Mouse (Mus musculus) Patski (cell line): ENCODE measurements around the gene Zmat5. TPM values are rescaled to one million over a fixed set of nuclear protein-coding genes. Genes with fewer than 3 reads are reported as not detected.
A peak's percentile ranks its signal among the peaks of the same experiment; 100 is the strongest.

Source experiments
- ATAC-seq: fragments of 100-300 bp; one replicate; pipeline ENCODE4 v1.8.0; 2021
- CTCF ChIA-PET: fragments of 350-600 bp; sonication (Branson Sonifier 250); formaldehyde crosslinking; loops from one replicate; lab custom pipeline; 2022; ENCODE audit warnings: inconsistent platforms; lab: Charles Lee
- POLR2A ChIA-PET: fragments of 350-600 bp; sonication (Branson Sonifier 250); formaldehyde crosslinking; loops from one replicate; lab custom pipeline; 2022; ENCODE audit warnings: antibody characterized with exemption, inconsistent platforms; lab: Charles Lee
- DNase-seq: peaks from one replicate; pipeline ENCODE4 v3.0.0-alpha.2; 2011; ENCODE audit warnings: low read depth, low spot score
- H3K27me3 ChIP-seq: fragments of 371-371 bp; one replicate; pipeline ENCODE4 v1.5.1; 2021
- CTCF ChIP-seq: fragments of 100-300 bp; IDR thresholded peaks from one replicate; pipeline ENCODE4 v1.5.1; 2021
- in situ Hi-C: fragments of 300-500 bp; cut with MboI; formaldehyde crosslinking; loops from 3 replicates; pipeline ENCODE4 v1.11.1; 2018; ENCODE audit warnings: low pct_unique_long_range_greater_than_20kb, mixed read lengths
- polyA plus RNA-seq: library from polyadenylated mRNA; unstranded; gene quantifications from one replicate; pipeline ENCODE4 v1.2.3, GENCODE M21; 2021

Zmat5 gene
- polyA plus RNA-seq, 1 experiment from 2014 or later: 38.7 TPM

DNA sequence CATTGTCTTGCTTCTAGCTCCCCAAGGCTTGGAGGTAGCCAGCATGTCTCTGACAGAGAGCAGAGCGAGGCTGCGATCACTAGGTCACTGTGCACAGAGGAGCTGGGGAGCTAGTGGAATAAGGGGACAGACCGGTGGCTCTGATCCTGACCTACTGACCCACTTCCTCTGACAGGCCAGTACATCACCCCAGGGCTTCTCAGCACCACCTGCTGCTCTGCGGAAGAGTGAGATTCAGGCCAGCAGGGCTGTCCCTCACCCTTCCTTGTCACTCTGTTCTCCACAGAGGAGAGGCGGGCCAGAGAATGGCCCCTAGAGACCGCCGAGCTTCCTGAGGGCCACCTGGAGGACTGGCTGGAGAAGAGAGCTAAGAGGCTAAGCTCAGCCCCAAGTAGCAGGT, 27.3 kb downstream of the Zmat5 start:
- CTCF ChIA-PET: no interaction called here
- DNase-seq (no peak), ATAC-seq (no peak)
- H3K27me3 ChIP-seq: no peaks in the 10 kb centered on the region
- in situ Hi-C loops: no loop called here
- POLR2A ChIA-PET: no interaction called here
- TF ChIP-seq CTCF: no peak

DNA sequence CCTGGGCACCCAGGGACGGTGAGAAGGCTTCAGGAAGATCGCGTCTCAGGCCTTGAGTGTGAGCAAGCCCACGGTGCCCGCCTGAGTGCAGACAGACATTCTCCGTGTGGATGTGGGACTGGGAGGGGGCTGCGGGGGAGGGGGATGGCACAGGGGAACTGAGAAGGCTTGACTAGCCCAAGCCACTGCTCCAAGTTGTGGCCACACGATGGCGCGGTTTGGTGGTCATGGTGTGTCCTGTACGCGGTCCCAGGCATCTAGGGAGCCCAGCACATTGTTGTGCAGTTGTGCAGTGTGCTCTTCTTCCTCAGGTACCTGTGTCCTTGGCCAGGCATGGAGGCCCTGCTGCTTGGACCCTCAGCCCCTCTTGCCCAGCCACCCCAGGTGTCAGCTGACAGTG, 29.7 kb downstream of the Zmat5 start:
- DNase-seq: no peak
- in situ Hi-C loops: no loop called here
- H3K27me3 ChIP-seq: no peaks in the 10 kb centered on the region
- ChIA-PET CTCF (no interaction called here), POLR2A (no interaction called here)
- no peak for TF ChIP-seq CTCF
- no peak for ATAC-seq

DNA sequence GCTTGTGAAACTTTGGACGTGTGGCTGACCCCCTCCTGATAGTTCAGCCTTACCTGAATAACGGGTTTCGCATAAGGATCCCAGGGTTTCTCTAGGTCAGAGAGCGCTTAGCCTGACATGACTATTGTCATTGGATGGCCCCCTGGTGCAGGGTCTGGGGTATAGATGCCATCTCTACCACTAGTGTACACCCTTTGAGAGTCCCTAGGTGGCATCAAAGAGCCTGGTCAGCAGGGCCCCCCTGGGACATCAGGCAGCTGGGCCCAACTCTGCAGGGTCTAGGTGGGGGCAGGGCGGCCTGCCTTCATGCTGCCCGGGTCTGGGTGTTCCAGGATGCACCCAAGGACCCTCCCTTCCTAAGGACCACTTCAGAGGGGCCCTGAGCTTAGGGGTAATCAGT, 31.9 kb downstream of the Zmat5 start:
- ATAC-seq: no peak
- CTCF ChIA-PET: no interaction called here
- POLR2A ChIA-PET: no interaction called here
- no peak for TF ChIP-seq CTCF
- DNase-seq: no peak
- in situ Hi-C loops: no loop called here
- no peaks in the 10 kb centered on the region for H3K27me3 ChIP-seq

DNA sequence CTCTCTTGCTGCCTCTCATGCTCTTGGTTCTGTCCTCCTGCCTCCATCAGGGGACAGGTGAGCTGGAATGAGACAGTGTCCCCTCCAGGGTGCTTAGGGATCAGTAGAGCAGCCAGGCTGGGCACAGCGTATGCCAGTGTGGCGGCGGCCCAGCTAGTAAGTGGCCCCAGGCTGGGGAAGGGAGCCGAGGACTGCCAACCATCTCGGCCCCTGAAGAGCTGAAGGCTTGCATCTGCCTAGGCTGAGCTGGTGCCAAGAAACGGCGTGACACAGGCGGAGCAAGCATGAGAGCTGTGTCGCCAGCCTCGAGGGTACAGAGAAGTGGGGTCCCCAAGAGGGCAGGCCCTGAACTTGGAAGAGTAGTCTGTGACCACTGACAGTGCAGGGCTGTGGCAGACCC, 33.2 kb downstream of the Zmat5 start:
- ATAC-seq (no peak), DNase-seq (no peak)
- peaks cover 6% of the 10 kb centered on the region for H3K27me3 ChIP-seq
- CTCF ChIA-PET: interaction anchor here (1.3 kb wide), 1 partner anchor 57 kb away, joined by 3 read pairs; no protein-coding TSS in a partner anchor
- no peak for TF ChIP-seq CTCF
- POLR2A ChIA-PET: no interaction called here
- in situ Hi-C loops: no loop called here

DNA sequence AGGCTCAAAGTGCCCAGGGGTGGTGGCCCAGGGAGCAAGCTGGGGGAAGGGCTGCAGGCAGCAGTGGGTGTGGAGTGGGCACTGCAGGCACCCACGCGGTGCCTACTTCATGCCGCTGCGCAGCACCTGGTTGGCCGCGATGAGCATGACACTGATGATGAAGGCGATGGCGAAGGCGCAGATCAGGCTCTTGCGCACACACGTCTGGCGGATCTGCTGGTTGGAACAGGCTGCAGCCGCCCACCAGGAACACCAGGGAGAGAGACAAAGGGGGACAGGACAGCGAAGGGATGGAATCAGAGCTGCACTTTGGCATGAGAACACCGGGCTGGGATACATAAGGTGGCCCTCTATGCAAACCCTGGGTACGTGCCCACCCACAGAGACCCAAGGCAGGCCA, 34.2 kb downstream of the Zmat5 start:
- ATAC-seq: no peak
- ChIA-PET CTCF (no interaction called here), POLR2A (no interaction called here)
- peaks cover 16% of the 10 kb centered on the region for H3K27me3 ChIP-seq
- no peak for DNase-seq
- TF ChIP-seq CTCF: no peak
- in situ Hi-C loops: no loop called here

DNA sequence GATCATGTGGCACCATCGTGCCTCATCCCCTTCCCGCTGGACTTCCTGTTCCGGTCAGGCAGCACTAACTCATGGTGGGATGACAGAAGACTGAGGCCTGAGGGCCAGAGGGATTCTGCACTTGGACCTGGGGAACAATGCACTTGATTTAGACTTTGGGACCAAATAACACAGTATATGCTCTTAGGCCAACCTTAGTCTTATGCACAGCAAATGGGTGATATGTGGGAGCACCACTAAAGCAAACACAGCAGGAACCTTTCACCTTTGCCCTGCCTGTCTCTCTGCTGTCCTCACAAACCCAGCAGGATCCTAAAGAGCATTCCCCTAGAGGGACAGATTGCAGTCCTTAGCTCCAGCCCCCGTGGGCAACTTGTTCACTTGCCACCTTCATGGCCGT, 36.3 kb downstream of the Zmat5 start:
- ATAC-seq (no peak), DNase-seq (no peak)
- no peak for TF ChIP-seq CTCF
- ChIA-PET POLR2A (no interaction called here), CTCF (no interaction called here)
- in situ Hi-C loops: no loop called here
- H3K27me3 ChIP-seq: peaks cover 37% of the 10 kb centered on the region

DNA sequence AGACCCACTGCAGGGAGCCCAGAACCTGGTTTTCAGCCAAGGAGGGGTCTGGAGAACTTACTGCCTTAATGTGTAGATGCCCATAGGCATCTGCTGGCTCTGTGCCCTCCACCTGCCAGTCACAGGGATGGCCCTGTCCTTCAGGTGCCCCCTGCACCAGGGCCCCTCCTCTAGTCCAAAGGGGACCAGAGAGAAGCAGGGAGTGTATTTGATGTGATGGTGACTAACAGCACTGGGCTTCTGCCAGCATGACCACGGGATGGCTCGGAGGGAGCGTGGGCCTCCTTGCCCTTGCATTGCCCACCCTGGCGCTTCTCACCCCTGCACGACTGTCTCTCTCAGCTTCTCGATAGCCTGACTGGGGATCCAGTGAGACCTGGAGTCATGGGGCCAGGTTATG, 40.2 kb downstream of the Zmat5 start:
- H3K27me3 ChIP-seq: peaks cover 64% of the 10 kb centered on the region
- ATAC-seq (no peak), DNase-seq (no peak)
- ChIA-PET POLR2A (no interaction called here), CTCF (no interaction called here)
- no peak for TF ChIP-seq CTCF
- in situ Hi-C loops: no loop called here

DNA sequence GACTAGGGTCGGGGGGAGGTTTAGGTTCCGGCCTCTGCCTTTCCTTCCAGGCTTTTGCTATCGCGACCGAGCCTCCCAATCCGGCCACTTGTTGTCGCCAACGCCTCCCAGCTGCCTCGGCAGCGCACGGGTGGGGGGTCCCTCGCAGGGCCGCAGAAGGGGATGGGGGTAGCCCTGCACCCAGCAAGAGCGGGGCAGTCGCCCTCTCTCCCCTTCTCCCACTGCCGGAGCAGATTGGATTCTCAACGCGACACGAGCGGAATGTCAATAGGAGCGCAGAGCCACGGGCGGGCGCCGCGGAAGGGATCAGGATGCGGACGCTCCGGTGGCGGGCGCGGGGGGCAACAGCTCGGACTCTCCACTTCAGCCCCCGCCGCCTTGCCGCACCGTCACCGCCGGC, 41.5 kb downstream of the Zmat5 start:
- ChIA-PET POLR2A (no interaction called here), CTCF (no interaction called here)
- DNase-seq (no peak), ATAC-seq (no peak)
- peaks cover 68% of the 10 kb centered on the region for H3K27me3 ChIP-seq
- in situ Hi-C loops: no loop called here
- TF ChIP-seq CTCF: no peak

DNA sequence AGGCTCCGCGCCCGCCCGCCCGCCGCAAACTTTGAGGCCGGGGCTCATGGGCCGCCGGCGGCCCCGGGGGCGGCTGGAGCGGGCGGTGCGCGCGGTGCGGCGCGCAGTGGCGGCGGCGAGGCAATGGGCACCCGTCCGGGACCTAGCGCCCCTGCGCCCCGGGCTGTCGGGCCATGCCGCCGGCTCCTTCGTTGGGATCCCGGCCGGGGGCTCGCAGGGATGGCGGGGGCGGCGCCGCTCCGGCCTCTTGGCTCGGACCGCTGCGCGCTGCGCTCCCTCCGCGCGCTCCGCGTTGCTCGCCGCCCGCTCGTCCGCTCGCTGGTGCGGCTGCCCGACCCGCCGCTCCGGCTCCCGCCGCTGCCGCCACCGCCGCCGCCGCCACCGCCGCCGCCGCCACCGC, 42.3 kb downstream of the Zmat5 start, which contains the start of gene Cabp7:
Cabp7 (minus strand) TSS at position 46 of the 400 bp plus-strand sequence.
- no peak for DNase-seq
- peaks cover 68% of the 10 kb centered on the region for H3K27me3 ChIP-seq
- ChIA-PET POLR2A (no interaction called here), CTCF (no interaction called here)
- ATAC-seq: peak; percentile 6
- in situ Hi-C loops: no loop called here
- TF ChIP-seq CTCF: no peak

DNA sequence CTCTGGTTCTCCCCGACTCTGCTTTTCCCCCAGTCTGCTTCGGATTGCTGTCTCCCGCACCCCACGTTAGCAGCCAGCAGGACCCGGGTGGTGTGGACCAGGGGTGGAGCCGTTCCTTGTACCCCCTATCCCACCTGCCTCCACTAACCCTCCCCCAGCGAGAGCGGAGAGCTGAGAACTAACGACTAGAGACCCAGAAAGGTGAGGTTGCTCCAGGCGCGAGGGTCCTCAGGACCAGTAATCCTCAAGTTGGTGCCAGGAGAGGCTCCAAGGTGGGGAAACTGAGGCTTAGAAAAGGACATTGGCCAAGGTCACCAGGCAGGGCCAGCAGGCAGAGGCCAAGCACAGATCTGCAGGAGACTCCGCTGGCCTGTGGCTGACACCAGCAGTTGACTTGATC, 42.8 kb downstream of the Zmat5 start:
- no peak for TF ChIP-seq CTCF
- POLR2A ChIA-PET: no interaction called here

DNA sequence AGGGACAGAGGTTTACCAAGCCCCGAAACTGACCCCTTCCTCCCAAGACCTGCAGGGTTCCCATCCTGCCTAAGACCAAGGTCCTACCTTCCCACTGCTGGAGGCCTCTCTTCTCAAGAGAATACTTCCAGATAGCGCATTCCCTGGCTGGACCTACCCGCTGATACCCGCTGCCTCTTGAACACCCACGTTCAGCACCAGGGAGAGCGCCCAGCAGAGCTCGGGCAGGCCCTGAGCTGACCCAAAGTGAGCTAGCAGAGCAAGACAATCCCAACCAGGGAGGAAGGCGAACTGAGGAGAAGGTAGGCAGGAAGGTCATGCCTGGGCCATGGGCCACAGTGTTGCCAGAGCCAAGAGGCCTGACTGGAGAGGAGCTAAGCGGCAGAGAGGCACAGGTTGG, 45.8 kb downstream of the Zmat5 start:
- ChIA-PET POLR2A (no interaction called here), CTCF (interaction anchor here (1.0 kb wide), 1 partner anchor 11 kb away, joined by 3 read pairs; no protein-coding TSS in a partner anchor)
- DNase-seq (peak; percentile 35), ATAC-seq (peak; percentile 46)
- H3K27me3 ChIP-seq: peaks cover 39% of the 10 kb centered on the region
- TF ChIP-seq CTCF: no peak
- in situ Hi-C loops: no loop called here

More for the DNA sequence above, 42.8 kb downstream of the Zmat5 start:
- DNase-seq (no peak), ATAC-seq (peak; percentile 15)
- in situ Hi-C loops: no loop called here
- CTCF ChIA-PET: no interaction called here
- peaks cover 66% of the 10 kb centered on the region for H3K27me3 ChIP-seq

DNA sequence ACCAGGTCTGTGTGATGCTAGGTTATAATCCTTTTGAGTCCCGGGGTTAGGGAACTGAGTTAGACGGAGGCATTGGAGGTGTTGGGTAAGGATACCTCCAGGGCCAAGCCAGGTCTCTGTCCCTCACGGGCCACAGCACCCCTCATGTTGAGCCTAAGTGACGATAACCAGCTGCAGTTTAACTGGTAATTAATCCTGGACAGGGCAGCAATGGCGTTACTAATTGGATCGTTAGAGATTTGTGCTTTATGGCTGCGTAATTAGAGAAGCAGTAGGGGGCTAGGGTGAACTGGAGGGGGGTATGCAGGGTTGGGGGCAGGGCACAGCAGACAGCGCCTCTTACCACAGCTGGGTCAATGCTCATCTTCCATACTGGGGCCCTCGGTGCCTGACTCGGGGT, 48.4 kb downstream of the Zmat5 start:
- DNase-seq (no peak), ATAC-seq (no peak)
- no peak for TF ChIP-seq CTCF
- ChIA-PET CTCF (no interaction called here), POLR2A (no interaction called here)
- peaks cover 24% of the 10 kb centered on the region for H3K27me3 ChIP-seq
- in situ Hi-C loops: no loop called here
